Mouse (Mus musculus): Measurements from ENCODE around the gene Elp5. TPM values are rescaled to one million over a fixed set of nuclear protein-coding genes. Genes with fewer than 3 reads are reported as not detected.
"Not testable (repeated sequence)": the region's sequence is repeated elsewhere in the genome, so short reads cannot be mapped to it uniquely, and the experiment has no call there.

The Elp5 gene
- polyA plus RNA-seq, 1 experiment from 2014 or later, result 144 TPM

- Histone ChIP-seq H3K27ac (ENCODE audit: low read depth, low read length) (no peak overlapping the region), H3K4me2 (ENCODE audit: low read depth, low read length, severe bottlenecking) (peak overlapping the region; percentile 48), H3K27me3 (ENCODE audit: control insufficient read depth, insufficient read depth, low read length) (peaks cover 50% of the 10 kb centered on the region), H3K4me3 (ENCODE audit: low read depth, low read length) (peak overlapping the region; percentile 19), H3K36me3 (ENCODE audit: control insufficient read depth, insufficient read depth, low read length) (no peaks in the 10 kb centered on the region; the same call in 1 of the 2 replicates), H3K9ac (ENCODE audit: low read length) (peak overlapping the region; percentile 41), H3K9me3 (ENCODE audit: control insufficient read depth, low read length) (no peaks in the 10 kb centered on the region), H3K4me1 (replicated peaks; ENCODE audit: control insufficient read depth, insufficient read depth, low read length) (peaks cover 9% of the 10 kb centered on the region)
- DNase-seq (ENCODE audit: low spot score), result peak; percentile 68
- no peak for ATAC-seq (replicated peaks; ENCODE audit: low FRiP score)
- WGBS, result 2% methylated on average over 59 of the region's 59 CpGs
These were observed 16.1 kb downstream of the Elp5 start for GRCm38 (mm10) chr11:69966006-69966859.

GRCm38 (mm10) chr11:69965271-69966005 is 16.9 kb downstream of the Elp5 start:
- no peak overlapping the region for H3K4me2 ChIP-seq (ENCODE audit: low read depth, low read length, severe bottlenecking)
- DNase-seq (ENCODE audit: low spot score) (peak; percentile 57), ATAC-seq (replicated peaks; ENCODE audit: low FRiP score) (no peak)
- H3K27me3 ChIP-seq (ENCODE audit: control insufficient read depth, insufficient read depth, low read length), result peaks cover 50% of the 10 kb centered on the region
- H3K36me3 ChIP-seq (ENCODE audit: control insufficient read depth, insufficient read depth, low read length), result no peaks in the 10 kb centered on the region; the same call in 1 of the 2 replicates
- H3K4me3 ChIP-seq (ENCODE audit: low read depth, low read length), result peak overlapping the region; percentile 19; the same call in 1 of the 2 replicates
- no peak overlapping the region for H3K27ac ChIP-seq (ENCODE audit: low read depth, low read length)
- no peak overlapping the region for H3K9ac ChIP-seq (ENCODE audit: low read length)
- WGBS, result 1% methylated on average over 49 of the region's 49 CpGs
- H3K9me3 ChIP-seq (ENCODE audit: control insufficient read depth, low read length), result no peaks in the 10 kb centered on the region
- H3K4me1 ChIP-seq (replicated peaks; ENCODE audit: control insufficient read depth, insufficient read depth, low read length), result peaks cover 9% of the 10 kb centered on the region

DNA sequence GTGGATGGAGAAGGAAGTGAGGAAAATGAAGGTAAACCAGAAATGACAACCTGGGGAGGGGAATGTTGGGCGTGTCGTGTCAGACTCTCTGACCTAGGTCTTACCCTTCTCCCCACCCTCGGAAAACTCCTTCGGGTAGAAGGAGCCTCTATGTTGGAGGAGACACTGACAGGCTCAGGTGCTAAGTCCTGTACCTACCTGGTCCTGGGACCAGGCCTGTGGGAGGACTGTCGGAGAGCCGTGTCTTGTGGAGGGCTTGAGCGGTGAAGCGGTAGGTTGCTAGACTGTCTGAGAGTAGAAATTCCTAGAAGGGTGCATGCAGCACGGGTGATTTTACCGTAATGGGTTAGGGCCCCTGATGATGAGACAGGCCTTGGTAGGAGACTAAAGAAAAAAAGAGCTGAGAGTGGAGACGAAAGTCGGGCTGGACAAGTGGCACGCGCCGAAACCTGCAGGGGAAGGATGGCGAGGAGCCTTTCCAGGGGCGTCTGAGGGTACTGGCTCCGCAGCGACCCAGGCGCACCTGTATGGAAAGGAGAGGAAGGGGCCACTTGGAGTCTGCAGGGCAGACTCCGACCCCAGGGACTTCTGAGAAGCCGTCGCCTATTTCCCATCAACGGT is 17.6 kb downstream of the Elp5 start, which contains the start of gene Cldn7:
Gene Cldn7 (plus strand): TSS at position 130 of the 621 bp plus-strand sequence.
- 0 out of 2 replicates have a peak within 1 kb of the TSS, but pooled peaks have one; percentile 6 for H3K4me3 ChIP-seq (ENCODE audit: low read depth, low read length)
- peaks cover 9% of the 10 kb centered on the region for H3K4me1 ChIP-seq (replicated peaks; ENCODE audit: control insufficient read depth, insufficient read depth, low read length)
- peaks cover 50% of the 10 kb centered on the region for H3K27me3 ChIP-seq (ENCODE audit: control insufficient read depth, insufficient read depth, low read length)
- H3K4me2 ChIP-seq (ENCODE audit: low read depth, low read length, severe bottlenecking), result no peak within 1 kb of the TSS
- H3K36me3 ChIP-seq (ENCODE audit: control insufficient read depth, insufficient read depth, low read length), result no peaks in the 10 kb centered on the region; the same call in 1 of the 2 replicates
- ATAC-seq (replicated peaks; ENCODE audit: low FRiP score) (no peak), DNase-seq (ENCODE audit: low spot score) (no peak)
- no peak within 1 kb of the TSS for H3K27ac ChIP-seq (ENCODE audit: low read depth, low read length)
- H3K9me3 ChIP-seq (ENCODE audit: control insufficient read depth, low read length), result no peaks in the 10 kb centered on the region
- H3K9ac ChIP-seq (ENCODE audit: low read length), result no peak within 1 kb of the TSS
- 12% methylated on average over 24 of the region's 24 CpGs for WGBS

GRCm38 (mm10) chr11:69961841-69962240 is 20.5 kb downstream of the Elp5 start:
- H3K36me3 ChIP-seq (ENCODE audit: control insufficient read depth, insufficient read depth, low read length), result no peaks in the 10 kb centered on the region
- H3K4me1 ChIP-seq (replicated peaks; ENCODE audit: control insufficient read depth, insufficient read depth, low read length), result peaks cover 9% of the 10 kb centered on the region
- no peaks in the 10 kb centered on the region for H3K9me3 ChIP-seq (ENCODE audit: control insufficient read depth, low read length)
- no peak overlapping the region for H3K9ac ChIP-seq (ENCODE audit: low read length)
- H3K27me3 ChIP-seq (ENCODE audit: control insufficient read depth, insufficient read depth, low read length), result peaks cover 39% of the 10 kb centered on the region
- no peak overlapping the region for H3K4me2 ChIP-seq (ENCODE audit: low read depth, low read length, severe bottlenecking)
- H3K27ac ChIP-seq (ENCODE audit: low read depth, low read length), result no peak overlapping the region
- 49% methylated on average over 5 of the region's 5 CpGs for WGBS
- ATAC-seq (replicated peaks; ENCODE audit: low FRiP score) (no peak), DNase-seq (ENCODE audit: low spot score) (no peak)
- H3K4me3 ChIP-seq (ENCODE audit: low read depth, low read length), result no peak overlapping the region

GRCm38 (mm10) chr11:69960616-69961015 is 21.7 kb downstream of the Elp5 start:
- ATAC-seq (replicated peaks; ENCODE audit: low FRiP score), result no peak
- DNase-seq (ENCODE audit: low spot score), result no peak
- Histone ChIP-seq H3K4me2 (ENCODE audit: low read depth, low read length, severe bottlenecking) (no peak overlapping the region), H3K4me1 (replicated peaks; ENCODE audit: control insufficient read depth, insufficient read depth, low read length) (0 out of 2 replicates have a peak, but pooled peaks cover 2% of the 10 kb centered on the region), H3K9ac (ENCODE audit: low read length) (no peak overlapping the region), H3K27ac (ENCODE audit: low read depth, low read length) (no peak overlapping the region), H3K9me3 (ENCODE audit: control insufficient read depth, low read length) (no peaks in the 10 kb centered on the region), H3K4me3 (ENCODE audit: low read depth, low read length) (no peak overlapping the region), H3K27me3 (ENCODE audit: control insufficient read depth, insufficient read depth, low read length) (peaks cover 26% of the 10 kb centered on the region), H3K36me3 (ENCODE audit: control insufficient read depth, insufficient read depth, low read length) (no peaks in the 10 kb centered on the region)
- WGBS, result 27% methylated on average over 5 of the region's 5 CpGs

- ATAC-seq (replicated peaks; ENCODE audit: low FRiP score) (no peak), DNase-seq (ENCODE audit: low spot score) (no peak)
- Histone ChIP-seq H3K36me3 (ENCODE audit: control insufficient read depth, insufficient read depth, low read length) (no peaks in the 10 kb centered on the region), H3K27ac (ENCODE audit: low read depth, low read length) (no peak overlapping the region), H3K4me2 (ENCODE audit: low read depth, low read length, severe bottlenecking) (no peak overlapping the region), H3K27me3 (ENCODE audit: control insufficient read depth, insufficient read depth, low read length) (no peaks in the 10 kb centered on the region), H3K9ac (ENCODE audit: low read length) (no peak overlapping the region), H3K9me3 (ENCODE audit: control insufficient read depth, low read length) (no peaks in the 10 kb centered on the region), H3K4me1 (replicated peaks; ENCODE audit: control insufficient read depth, insufficient read depth, low read length) (no peaks in the 10 kb centered on the region), H3K4me3 (ENCODE audit: low read depth, low read length) (no peak overlapping the region)
- WGBS, result 81% methylated on average over 1 of the region's 1 CpGs
These were observed 26.1 kb downstream of the Elp5 start for GRCm38 (mm10) chr11:69956218-69956617.

GRCm38 (mm10) chr11:69955618-69956017 is 26.7 kb downstream of the Elp5 start:
- ATAC-seq (replicated peaks; ENCODE audit: low FRiP score); H3K9me3 ChIP-seq (ENCODE audit: control insufficient read depth, low read length); H3K4me2 ChIP-seq (ENCODE audit: low read depth, low read length, severe bottlenecking); DNase-seq (ENCODE audit: low spot score); H3K27ac ChIP-seq (ENCODE audit: low read depth, low read length); H3K27me3 ChIP-seq (ENCODE audit: control insufficient read depth, insufficient read depth, low read length); H3K4me3 ChIP-seq (ENCODE audit: low read depth, low read length); H3K4me1 ChIP-seq (replicated peaks; ENCODE audit: control insufficient read depth, insufficient read depth, low read length); H3K36me3 ChIP-seq (ENCODE audit: control insufficient read depth, insufficient read depth, low read length); H3K9ac ChIP-seq (ENCODE audit: low read length): not testable (repeated sequence)
- 75% methylated on average over 2 of the region's 4 CpGs for whole genome bisulfite sequencing

GRCm38 (mm10) chr11:69953267-69953915 is 28.9 kb downstream of the Elp5 start:
- ATAC-seq (replicated peaks; ENCODE audit: low FRiP score), result no peak
- no peaks in the 10 kb centered on the region for H3K9me3 ChIP-seq (ENCODE audit: control insufficient read depth, low read length)
- H3K27ac ChIP-seq (ENCODE audit: low read depth, low read length), result no peak overlapping the region
- no peak overlapping the region for H3K4me2 ChIP-seq (ENCODE audit: low read depth, low read length, severe bottlenecking)
- no peak for DNase-seq (ENCODE audit: low spot score)
- no peaks in the 10 kb centered on the region for H3K36me3 ChIP-seq (ENCODE audit: control insufficient read depth, insufficient read depth, low read length)
- no peak overlapping the region for H3K9ac ChIP-seq (ENCODE audit: low read length)
- H3K27me3 ChIP-seq (ENCODE audit: control insufficient read depth, insufficient read depth, low read length), result no peaks in the 10 kb centered on the region
- no peak overlapping the region for H3K4me3 ChIP-seq (ENCODE audit: low read depth, low read length)
- 68% methylated on average over 11 of the region's 11 CpGs for WGBS
- peaks cover 2% of the 10 kb centered on the region; the same call in 1 of the 2 replicates for H3K4me1 ChIP-seq (replicated peaks; ENCODE audit: control insufficient read depth, insufficient read depth, low read length)
